Mouse (Mus musculus): ENCODE measurements around the gene Adgre5. TPM values are rescaled to one million over a fixed set of nuclear protein-coding genes. Genes with fewer than 3 reads are reported as not detected.

Gene Adgre5
- polyA plus RNA-seq, 1 experiment from 2014 or later, result 17.1 TPM

- no peaks in the 10 kb centered on the region for H3K36me3 ChIP-seq (ENCODE audit: control insufficient read depth, insufficient read depth, low read length)
- DNase-seq (ENCODE audit: low spot score) (no peak), ATAC-seq (ENCODE audit: low FRiP score, low TSS enrichment) (no peak)
- H3K4me3 ChIP-seq (ENCODE audit: low read depth, low read length), result no peak overlapping the region
- H3K27ac ChIP-seq (replicated peaks), result peak overlapping the region; percentile 35; the same call in 1 of the 2 replicates
- no peaks in the 10 kb centered on the region for H3K27me3 ChIP-seq (ENCODE audit: control insufficient read depth, insufficient read depth, low read length)
- no peaks in the 10 kb centered on the region for H3K9me3 ChIP-seq (ENCODE audit: control insufficient read depth, low read length)
- H3K4me1 ChIP-seq (replicated peaks; ENCODE audit: control insufficient read depth, insufficient read depth), result peaks cover 5% of the 10 kb centered on the region; the same call in 1 of the 2 replicates
- no peak overlapping the region for H3K9ac ChIP-seq (ENCODE audit: low read length)
- WGBS, result 87% methylated on average over 4 of the region's 4 CpGs
- TF ChIP-seq EP300 (optimal IDR thresholded peaks at IDR 0.05) (no peak), CTCF (IDR thresholded peaks at IDR 0.05; ENCODE audit: low read depth) (peak; percentile 49)
- H3K4me2 ChIP-seq (replicated peaks; ENCODE audit: low read depth), result no peak overlapping the region
Observed at GRCm38 (mm10) chr8:83737346-83737745, 3.8 kb downstream of the Adgre5 start.

GRCm38 (mm10) chr8:83736681-83737080 lies 4.4 kb downstream of the Adgre5 start:
- H3K27ac ChIP-seq (replicated peaks), result no peak overlapping the region
- H3K27me3 ChIP-seq (ENCODE audit: control insufficient read depth, insufficient read depth, low read length), result no peaks in the 10 kb centered on the region
- DNase-seq (ENCODE audit: low spot score) (no peak), ATAC-seq (ENCODE audit: low FRiP score, low TSS enrichment) (no peak)
- H3K36me3 ChIP-seq (ENCODE audit: control insufficient read depth, insufficient read depth, low read length), result peaks cover 2% of the 10 kb centered on the region; the same call in 1 of the 2 replicates
- H3K9ac ChIP-seq (ENCODE audit: low read length), result no peak overlapping the region
- H3K9me3 ChIP-seq (ENCODE audit: control insufficient read depth, low read length), result no peaks in the 10 kb centered on the region
- TF ChIP-seq EP300 (optimal IDR thresholded peaks at IDR 0.05) (no peak), CTCF (IDR thresholded peaks at IDR 0.05; ENCODE audit: low read depth) (no peak)
- H3K4me2 ChIP-seq (replicated peaks; ENCODE audit: low read depth), result no peak overlapping the region
- H3K4me3 ChIP-seq (ENCODE audit: low read depth, low read length), result no peak overlapping the region
- peaks cover 5% of the 10 kb centered on the region; the same call in 1 of the 2 replicates for H3K4me1 ChIP-seq (replicated peaks; ENCODE audit: control insufficient read depth, insufficient read depth)
- 79% methylated on average over 4 of the region's 4 CpGs for WGBS

GRCm38 (mm10) chr8:83732919-83733318 lies 8.2 kb downstream of the Adgre5 start:
- Histone ChIP-seq H3K36me3 (ENCODE audit: control insufficient read depth, insufficient read depth, low read length) (peaks cover 4% of the 10 kb centered on the region; the same call in 1 of the 2 replicates), H3K9ac (ENCODE audit: low read length) (no peak overlapping the region), H3K9me3 (ENCODE audit: control insufficient read depth, low read length) (no peaks in the 10 kb centered on the region), H3K4me2 (replicated peaks; ENCODE audit: low read depth) (no peak overlapping the region), H3K4me1 (replicated peaks; ENCODE audit: control insufficient read depth, insufficient read depth) (no peaks in the 10 kb centered on the region; the same call in 1 of the 2 replicates), H3K4me3 (ENCODE audit: low read depth, low read length) (no peak overlapping the region), H3K27me3 (ENCODE audit: control insufficient read depth, insufficient read depth, low read length) (no peaks in the 10 kb centered on the region), H3K27ac (replicated peaks) (no peak overlapping the region)
- DNase-seq (ENCODE audit: low spot score) (no peak), ATAC-seq (ENCODE audit: low FRiP score, low TSS enrichment) (no peak)
- TF ChIP-seq EP300 (optimal IDR thresholded peaks at IDR 0.05), result no peak
- no peak for TF ChIP-seq CTCF (IDR thresholded peaks at IDR 0.05; ENCODE audit: low read depth)
- 71% methylated on average over 6 of the region's 6 CpGs for WGBS

GRCm38 (mm10) chr8:83731906-83732305 lies 9.2 kb downstream of the Adgre5 start:
- no peak overlapping the region for H3K4me2 ChIP-seq (replicated peaks; ENCODE audit: low read depth)
- no peak for ATAC-seq (ENCODE audit: low FRiP score, low TSS enrichment)

GRCm38 (mm10) chr8:83729009-83729807 lies 11.9 kb downstream of the Adgre5 start:
- WGBS, result 82% methylated on average over 11 of the region's 11 CpGs
- DNase-seq (ENCODE audit: low spot score) (peak; percentile 62), ATAC-seq (ENCODE audit: low FRiP score, low TSS enrichment) (peak; percentile 60; the same call in 1 of the 2 replicates)
- Histone ChIP-seq H3K27ac (replicated peaks) (no peak overlapping the region), H3K27me3 (ENCODE audit: control insufficient read depth, insufficient read depth, low read length) (no peaks in the 10 kb centered on the region), H3K9ac (ENCODE audit: low read length) (no peak overlapping the region), H3K36me3 (ENCODE audit: control insufficient read depth, insufficient read depth, low read length) (peaks cover 10% of the 10 kb centered on the region), H3K4me2 (replicated peaks; ENCODE audit: low read depth) (no peak overlapping the region), H3K9me3 (ENCODE audit: control insufficient read depth, low read length) (no peaks in the 10 kb centered on the region), H3K4me1 (replicated peaks; ENCODE audit: control insufficient read depth, insufficient read depth) (no peaks in the 10 kb centered on the region), H3K4me3 (ENCODE audit: low read depth, low read length) (no peak overlapping the region)
- peak; percentile 83 for TF ChIP-seq CTCF (IDR thresholded peaks at IDR 0.05; ENCODE audit: low read depth)
- no peak for TF ChIP-seq EP300 (optimal IDR thresholded peaks at IDR 0.05)

More at GRCm38 (mm10) chr8:83731906-83732305, 9.2 kb downstream of the Adgre5 start:
- no peak overlapping the region for H3K27ac ChIP-seq (replicated peaks)
- 84% methylated on average over 5 of the region's 5 CpGs for WGBS
- H3K9me3 ChIP-seq (ENCODE audit: control insufficient read depth, low read length), result no peaks in the 10 kb centered on the region
- H3K9ac ChIP-seq (ENCODE audit: low read length), result no peak overlapping the region
- peaks cover 4% of the 10 kb centered on the region; the same call in 1 of the 2 replicates for H3K36me3 ChIP-seq (ENCODE audit: control insufficient read depth, insufficient read depth, low read length)
- no peaks in the 10 kb centered on the region for H3K4me1 ChIP-seq (replicated peaks; ENCODE audit: control insufficient read depth, insufficient read depth)
- DNase-seq (ENCODE audit: low spot score), result no peak
- H3K27me3 ChIP-seq (ENCODE audit: control insufficient read depth, insufficient read depth, low read length), result no peaks in the 10 kb centered on the region
- H3K4me3 ChIP-seq (ENCODE audit: low read depth, low read length), result no peak overlapping the region
- TF ChIP-seq CTCF (IDR thresholded peaks at IDR 0.05; ENCODE audit: low read depth), result no peak
- TF ChIP-seq EP300 (optimal IDR thresholded peaks at IDR 0.05), result no peak

- Histone ChIP-seq H3K4me3 (ENCODE audit: low read depth, low read length) (no peak overlapping the region), H3K27me3 (ENCODE audit: control insufficient read depth, insufficient read depth, low read length) (no peaks in the 10 kb centered on the region), H3K36me3 (ENCODE audit: control insufficient read depth, insufficient read depth, low read length) (peaks cover 36% of the 10 kb centered on the region), H3K9me3 (ENCODE audit: control insufficient read depth, low read length) (no peaks in the 10 kb centered on the region), H3K4me1 (replicated peaks; ENCODE audit: control insufficient read depth, insufficient read depth) (no peaks in the 10 kb centered on the region), H3K27ac (replicated peaks) (no peak overlapping the region), H3K4me2 (replicated peaks; ENCODE audit: low read depth) (no peak overlapping the region), H3K9ac (ENCODE audit: low read length) (no peak overlapping the region)
- TF ChIP-seq EP300 (optimal IDR thresholded peaks at IDR 0.05) (no peak), CTCF (IDR thresholded peaks at IDR 0.05; ENCODE audit: low read depth) (no peak)
- no peak for DNase-seq (ENCODE audit: low spot score)
- no peak for ATAC-seq (ENCODE audit: low FRiP score, low TSS enrichment)
- WGBS, result 92% methylated on average over 8 of the region's 8 CpGs
Observed at GRCm38 (mm10) chr8:83725521-83726102, 15.5 kb downstream of the Adgre5 start.

Data from stomach, postnatal 0 days (tissue).